Mouse (Mus musculus) hindbrain, embryonic 15.5 days (tissue): ENCODE measurements around the gene Spint5. TPM values are rescaled to one million over a fixed set of nuclear protein-coding genes. Genes with fewer than 3 reads are reported as not detected.
A peak's percentile ranks its signal among the peaks of the same experiment; 100 is the strongest.

Experiments used
- ATAC-seq: fragments of 200-750 bp; cut with Nextera tagmentation; 2 replicates; pipeline ENCODE4 v1.8.0; 2017; ENCODE audit warnings: low read depth, moderate number of reproducible peaks, moderate TSS enrichment; ENCODE audit not compliant: low FRiP score
- H3K27ac ChIP-seq: fragments of 300-500 bp; sonication (generic); replicated peaks from 2 replicates; pipeline ENCODE4 v1.5.1; 2015; ENCODE audit warnings: mild to moderate bottlenecking, inconsistent platforms
- H3K27me3 ChIP-seq: fragments of 300-500 bp; sonication (generic); 2 replicates; pipeline ENCODE4 v1.6.1; 2015; ENCODE audit warnings: control low read depth, inconsistent platforms
- H3K36me3 ChIP-seq: fragments of 300-500 bp; sonication (generic); 2 replicates; pipeline ENCODE4 v1.6.1; 2015; ENCODE audit warnings: control low read depth, inconsistent platforms
- H3K4me1 ChIP-seq: fragments of 300-500 bp; sonication (generic); replicated peaks from 2 replicates; pipeline ENCODE4 v1.6.1; 2015; ENCODE audit warnings: control low read depth, inconsistent platforms
- H3K4me2 ChIP-seq: fragments of 300-500 bp; sonication (generic); 2 replicates; pipeline ENCODE4 v1.6.1; 2015; ENCODE audit warnings: moderate library complexity, mild to moderate bottlenecking, inconsistent platforms
- H3K4me3 ChIP-seq: fragments of 300-500 bp; sonication (generic); 2 replicates; pipeline ENCODE4 v1.5.1; 2015; ENCODE audit warnings: mild to moderate bottlenecking, inconsistent platforms
- H3K9ac ChIP-seq: fragments of 300-500 bp; sonication (generic); 2 replicates; pipeline ENCODE4 v1.6.1; 2015; ENCODE audit warnings: inconsistent platforms
- H3K9me3 ChIP-seq: fragments of 300-500 bp; sonication (generic); 2 replicates; pipeline ENCODE4 v1.6.1; 2016; ENCODE audit warnings: control low read depth, inconsistent platforms
- WGBS: fragments of 180-500 bp; shearing (Covaris S2); methylation state at CpG from one replicate; pipeline ENCODE4 v1.1.7; 2015; 5-methylcytosine and 5-hydroxymethylcytosine counted together
- polyA plus RNA-seq: library from polyadenylated mRNA; unstranded; fragments of >200 nt; fragmentation: Nextera tagmentation; extraction: Ambion mirVana; gene quantifications from 2 replicates; pipeline ENCODE4 v1.2.1, GENCODE M21; 2015

Gene Spint5
- polyA plus RNA-seq, 1 experiment from 2014 or later = not detected

- Histone ChIP-seq H3K27me3 (no peaks in the 10 kb centered on the region), H3K36me3 (peaks cover 11% of the 10 kb centered on the region), H3K4me2 (peak overlapping the region; percentile 88), H3K4me3 (peak overlapping the region; percentile 99), H3K27ac (no peak overlapping the region), H3K9me3 (no peaks in the 10 kb centered on the region), H3K9ac (peak overlapping the region; percentile 97; the same call in 1 of the 2 replicates), H3K4me1 (peaks cover 26% of the 10 kb centered on the region)
- ATAC-seq = no peak
- 72% methylated on average over 13 of the region's 13 CpGs for WGBS
These were observed 29.9 kb downstream of the Spint5 start for GRCm38 (mm10) chr2:164744987-164745386.

GRCm38 (mm10) chr2:164745843-164746479 lies 30.9 kb downstream of the Spint5 start, which contains the start of the genes Wfdc3 and Dnttip1:
Gene Wfdc3, minus strand, starts transcription at chr2:164745931.
Gene Dnttip1, plus strand, starts transcription at chr2:164745983.
- Histone ChIP-seq H3K4me1 (peaks cover 26% of the 10 kb centered on the region), H3K9ac (peak within 1 kb of the TSS; percentile 97), H3K4me2 (peak within 1 kb of the TSS; percentile 88), H3K36me3 (peaks cover 19% of the 10 kb centered on the region), H3K27me3 (no peaks in the 10 kb centered on the region), H3K9me3 (no peaks in the 10 kb centered on the region), H3K4me3 (peak within 1 kb of the TSS; percentile 99), H3K27ac (peak within 1 kb of the TSS; percentile 86)
- under 1% methylated on average over 70 of the region's 70 CpGs for WGBS
- ATAC-seq = peak; percentile 93

- Histone ChIP-seq H3K9me3 (no peaks in the 10 kb centered on the region), H3K27ac (no peak overlapping the region), H3K36me3 (peaks cover 19% of the 10 kb centered on the region), H3K4me3 (peak overlapping the region; percentile 99), H3K4me2 (peak overlapping the region; percentile 88), H3K4me1 (peaks cover 26% of the 10 kb centered on the region), H3K9ac (peak overlapping the region; percentile 97), H3K27me3 (no peaks in the 10 kb centered on the region)
- ATAC-seq = no peak
- WGBS = 62% methylated on average over 8 of the region's 8 CpGs
These were observed 31.6 kb downstream of the Spint5 start for GRCm38 (mm10) chr2:164746693-164747092.

- Histone ChIP-seq H3K4me3 (no peak overlapping the region), H3K4me2 (no peak overlapping the region), H3K27me3 (no peaks in the 10 kb centered on the region), H3K27ac (no peak overlapping the region), H3K36me3 (peaks cover 27% of the 10 kb centered on the region), H3K4me1 (peaks cover 26% of the 10 kb centered on the region), H3K9me3 (no peaks in the 10 kb centered on the region), H3K9ac (no peak overlapping the region)
- no peak for ATAC-seq
- WGBS = 90% methylated on average over 4 of the region's 4 CpGs
These were observed 33.1 kb downstream of the Spint5 start for GRCm38 (mm10) chr2:164748191-164748590.

GRCm38 (mm10) chr2:164748991-164749390 lies 33.9 kb downstream of the Spint5 start:
- no peak for ATAC-seq
- no peaks in the 10 kb centered on the region for H3K9me3 ChIP-seq
- WGBS = 93% methylated on average over 6 of the region's 6 CpGs

GRCm38 (mm10) chr2:164752454-164752853 lies 37.3 kb downstream of the Spint5 start:
- no peak overlapping the region for H3K4me3 ChIP-seq
- no peaks in the 10 kb centered on the region for H3K27me3 ChIP-seq
- no peak overlapping the region for H3K9ac ChIP-seq
- H3K36me3 ChIP-seq = peaks cover 62% of the 10 kb centered on the region
- no peak overlapping the region for H3K27ac ChIP-seq
- H3K9me3 ChIP-seq = no peaks in the 10 kb centered on the region
- WGBS = 93% methylated on average over 2 of the region's 2 CpGs
- H3K4me2 ChIP-seq = no peak overlapping the region
- ATAC-seq = no peak
- H3K4me1 ChIP-seq = peaks cover 6% of the 10 kb centered on the region

More at GRCm38 (mm10) chr2:164748991-164749390, 33.9 kb downstream of the Spint5 start:
- peaks cover 33% of the 10 kb centered on the region for H3K36me3 ChIP-seq
- H3K4me2 ChIP-seq = no peak overlapping the region
- H3K27ac ChIP-seq = no peak overlapping the region
- H3K4me3 ChIP-seq = no peak overlapping the region
- peaks cover 26% of the 10 kb centered on the region for H3K4me1 ChIP-seq
- no peak overlapping the region for H3K9ac ChIP-seq
- no peaks in the 10 kb centered on the region for H3K27me3 ChIP-seq

- H3K4me2 ChIP-seq = no peak overlapping the region
- no peaks in the 10 kb centered on the region for H3K27me3 ChIP-seq
- 86% methylated on average over 11 of the region's 11 CpGs for WGBS
- no peak overlapping the region for H3K27ac ChIP-seq
- H3K9ac ChIP-seq = no peak overlapping the region
- no peaks in the 10 kb centered on the region for H3K9me3 ChIP-seq
- no peak overlapping the region for H3K4me3 ChIP-seq
- no peaks in the 10 kb centered on the region; the same call in 1 of the 2 replicates for H3K4me1 ChIP-seq
- H3K36me3 ChIP-seq = peaks cover 69% of the 10 kb centered on the region
- no peak for ATAC-seq
These were observed 39.0 kb downstream of the Spint5 start for GRCm38 (mm10) chr2:164754105-164754504.

- ATAC-seq = no peak
- H3K27me3 ChIP-seq = no peaks in the 10 kb centered on the region
- no peaks in the 10 kb centered on the region for H3K9me3 ChIP-seq
- H3K4me2 ChIP-seq = no peak overlapping the region
- H3K36me3 ChIP-seq = peaks cover 76% of the 10 kb centered on the region
- no peak overlapping the region for H3K27ac ChIP-seq
- no peaks in the 10 kb centered on the region for H3K4me1 ChIP-seq
- no peak overlapping the region for H3K9ac ChIP-seq
- H3K4me3 ChIP-seq = no peak overlapping the region
- WGBS = 84% methylated on average over 2 of the region's 2 CpGs
These were observed 39.7 kb downstream of the Spint5 start for GRCm38 (mm10) chr2:164754800-164755199.

- H3K9ac ChIP-seq = no peak overlapping the region
- no peak overlapping the region for H3K4me2 ChIP-seq
- no peaks in the 10 kb centered on the region for H3K4me1 ChIP-seq
- H3K27me3 ChIP-seq = no peaks in the 10 kb centered on the region
- 93% methylated on average over 11 of the region's 11 CpGs for WGBS
- ATAC-seq = no peak
- no peak overlapping the region for H3K4me3 ChIP-seq
- H3K9me3 ChIP-seq = no peaks in the 10 kb centered on the region
- peaks cover 91% of the 10 kb centered on the region for H3K36me3 ChIP-seq
- H3K27ac ChIP-seq = no peak overlapping the region
These were observed 42.7 kb downstream of the Spint5 start for GRCm38 (mm10) chr2:164757841-164758240.

GRCm38 (mm10) chr2:164758692-164759091 lies 43.6 kb downstream of the Spint5 start:
- H3K4me3 ChIP-seq = no peak overlapping the region
- H3K27ac ChIP-seq = no peak overlapping the region

GRCm38 (mm10) chr2:164760059-164760833 lies 45.1 kb downstream of the Spint5 start:
- H3K4me1 ChIP-seq = no peaks in the 10 kb centered on the region
- H3K4me3 ChIP-seq = no peak overlapping the region
- 91% methylated on average over 4 of the region's 4 CpGs for WGBS
- no peak for ATAC-seq
- H3K27me3 ChIP-seq = no peaks in the 10 kb centered on the region
- no peak overlapping the region for H3K4me2 ChIP-seq
- H3K36me3 ChIP-seq = peaks cover 81% of the 10 kb centered on the region
- H3K27ac ChIP-seq = no peak overlapping the region
- H3K9me3 ChIP-seq = no peaks in the 10 kb centered on the region
- no peak overlapping the region for H3K9ac ChIP-seq

More at GRCm38 (mm10) chr2:164758692-164759091, 43.6 kb downstream of the Spint5 start:
- 80% methylated on average over 1 of the region's 1 CpGs for WGBS
- Histone ChIP-seq H3K27me3 (no peaks in the 10 kb centered on the region), H3K4me1 (no peaks in the 10 kb centered on the region), H3K4me2 (no peak overlapping the region), H3K9me3 (no peaks in the 10 kb centered on the region), H3K36me3 (peaks cover 92% of the 10 kb centered on the region), H3K9ac (no peak overlapping the region)
- ATAC-seq = no peak

- Histone ChIP-seq H3K4me2 (no peak overlapping the region), H3K4me1 (no peaks in the 10 kb centered on the region), H3K4me3 (no peak overlapping the region), H3K9ac (no peak overlapping the region), H3K36me3 (peaks cover 83% of the 10 kb centered on the region), H3K27me3 (no peaks in the 10 kb centered on the region), H3K27ac (no peak overlapping the region), H3K9me3 (no peaks in the 10 kb centered on the region)
- 90% methylated on average over 2 of the region's 2 CpGs for WGBS
- ATAC-seq = no peak
These were observed 46.4 kb downstream of the Spint5 start for GRCm38 (mm10) chr2:164761502-164761901.
